Mouse (Mus musculus) kidney, adult 2 months (tissue): ENCODE results near the gene Srprb.

Experiments used
- CTCF ChIP-seq: fragments of 200-500 bp; conservative IDR thresholded peaks from 2 replicates; pipeline ENCODE4 v1.5.1; 2011; ENCODE audit warnings: low read depth, mild to moderate bottlenecking, control low read depth, low read length, moderate library complexity, mixed read lengths; ENCODE audit not compliant: insufficient read depth, insufficient read length
- POLR2A ChIP-seq: fragments of 200-500 bp; IDR thresholded peaks from one replicate; pipeline ENCODE4 v1.6.1; 2011; ENCODE audit warnings: low read depth, low read length, control low read depth

DNA sequence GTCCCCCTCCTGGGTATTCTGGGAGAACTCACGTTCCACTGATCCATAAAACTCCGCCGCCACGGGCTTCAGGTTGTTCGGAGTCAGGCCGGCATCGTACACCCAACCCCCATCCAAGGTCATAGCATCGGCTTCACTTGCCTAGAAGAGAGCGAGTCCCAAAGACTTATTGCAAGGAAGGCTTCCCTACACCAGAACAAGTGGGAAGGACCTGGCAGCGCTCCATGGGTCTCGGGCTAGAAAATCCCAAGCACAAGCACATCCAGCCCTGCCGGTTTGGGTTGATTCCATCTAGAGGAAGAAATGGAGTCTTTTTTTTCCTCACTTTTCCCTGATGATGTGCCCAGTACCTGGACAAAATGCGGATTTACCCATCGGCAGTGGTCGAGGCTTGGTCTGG lies 24.9 kb upstream of the Srprb start:
- TF ChIP-seq CTCF: no peak
- no peak for TF ChIP-seq POLR2A
